Mouse (Mus musculus) stomach, postnatal 0 days (tissue): ENCODE results near the gene 4931417E11Rik. TPM values are rescaled to one million over a fixed set of nuclear protein-coding genes. Genes with fewer than 3 reads are reported as not detected.

Source experiments
- ATAC-seq: fragments of 200-750 bp; cut with Nextera tagmentation; 2 replicates; pipeline ENCODE4 v1.8.0; 2017; ENCODE audit not compliant: low FRiP score, low TSS enrichment
- DNase-seq: peaks from one replicate; pipeline ENCODE4 v3.0.0-alpha.2; 2016; ENCODE audit warnings: low spot score
- H3K27ac ChIP-seq: fragments of 300-500 bp; sonication (generic); replicated peaks from 2 replicates; pipeline ENCODE4 v1.5.1; 2014; ENCODE audit warnings: mild to moderate bottlenecking, control low read depth
- H3K27me3 ChIP-seq: fragments of 300-500 bp; sonication (generic); 2 replicates; pipeline ENCODE4 v1.6.1; 2014; ENCODE audit warnings: low read length; ENCODE audit not compliant: control insufficient read depth, insufficient read depth
- H3K36me3 ChIP-seq: fragments of 300-500 bp; sonication (generic); 2 replicates; pipeline ENCODE4 v1.6.1; 2014; ENCODE audit warnings: low read length, mixed read lengths; ENCODE audit not compliant: control insufficient read depth, insufficient read depth
- H3K4me1 ChIP-seq: fragments of 300-500 bp; sonication (generic); replicated peaks from 2 replicates; pipeline ENCODE4 v1.6.1; 2014; ENCODE audit warnings: antibody characterized with exemption; ENCODE audit not compliant: control insufficient read depth, insufficient read depth
- H3K4me2 ChIP-seq: fragments of 300-500 bp; sonication (generic); replicated peaks from 2 replicates; pipeline ENCODE4 v1.6.1; 2014; ENCODE audit warnings: low read depth, mild to moderate bottlenecking, control low read depth, moderate library complexity
- H3K4me3 ChIP-seq: fragments of 300-500 bp; sonication (generic); 2 replicates; pipeline ENCODE4 v1.5.1; 2014; ENCODE audit warnings: low read depth, low read length, control low read depth
- H3K9ac ChIP-seq: fragments of 300-500 bp; sonication (generic); 2 replicates; pipeline ENCODE4 v1.6.1; 2014; ENCODE audit warnings: mild to moderate bottlenecking, low read length, control low read depth, mixed read lengths
- H3K9me3 ChIP-seq: fragments of 300-500 bp; sonication (generic); 2 replicates; pipeline ENCODE4 v1.6.1; 2016; ENCODE audit warnings: low read length; ENCODE audit not compliant: control insufficient read depth
- CTCF ChIP-seq: IDR thresholded peaks from 2 replicates; pipeline ENCODE4 v1.5.1; 2016; ENCODE audit warnings: antibody characterized with exemption, low read depth, mild to moderate bottlenecking, moderate library complexity
- EP300 ChIP-seq: optimal IDR thresholded peaks from 2 replicates; pipeline ENCODE3; 2016; ENCODE audit warnings: antibody characterized with exemption
- WGBS: fragments of 180-500 bp; shearing (Covaris S2); extraction: QIAGEN DNeasy Blood & Tissue Kit; methylation state at CpG from one replicate; pipeline ENCODE4 v1.1.7; 2014; 5-methylcytosine and 5-hydroxymethylcytosine counted together
- polyA plus RNA-seq: library from polyadenylated mRNA; unstranded; fragments of >200 nt; fragmentation: Nextera tagmentation; extraction: Ambion mirVana; gene quantifications from 2 replicates; pipeline ENCODE4 v1.2.1, GENCODE M21; 2015

The 4931417E11Rik gene
- 0.11 TPM in 1 of 2 replicates, not detected in the other for polyA plus RNA-seq

GRCm38 (mm10) chr6:73469567-73469966, at the start of gene 4931417E11Rik:
Gene 4931417E11Rik, minus strand, starts transcription at chr6:73469667.
- TF ChIP-seq EP300 (no peak), CTCF (no peak)
- WGBS: 90% methylated on average over 8 of the region's 8 CpGs
- Histone ChIP-seq H3K27me3 (no peaks in the 10 kb centered on the region), H3K9me3 (no peaks in the 10 kb centered on the region), H3K9ac (no peak within 1 kb of the TSS), H3K4me3 (no peak within 1 kb of the TSS), H3K36me3 (no peaks in the 10 kb centered on the region), H3K4me1 (no peaks in the 10 kb centered on the region), H3K4me2 (no peak within 1 kb of the TSS), H3K27ac (no peak within 1 kb of the TSS)
- ATAC-seq (no peak), DNase-seq (no peak)

GRCm38 (mm10) chr6:73517818-73518396, 48.4 kb upstream of the 4931417E11Rik start:
- Histone ChIP-seq H3K9ac (no peak overlapping the region), H3K27ac (no peak overlapping the region), H3K4me1 (no peaks in the 10 kb centered on the region), H3K4me3 (no peak overlapping the region), H3K27me3 (no peaks in the 10 kb centered on the region), H3K9me3 (no peaks in the 10 kb centered on the region), H3K4me2 (no peak overlapping the region), H3K36me3 (no peaks in the 10 kb centered on the region)
- DNase-seq: peak; percentile 50
- no peak for TF ChIP-seq EP300
- peak; percentile 85 for TF ChIP-seq CTCF
- 27% methylated on average over 14 of the region's 14 CpGs for WGBS
- no peak for ATAC-seq

GRCm38 (mm10) chr6:73512907-73513306, 43.4 kb upstream of the 4931417E11Rik start:
- no peaks in the 10 kb centered on the region for H3K27me3 ChIP-seq
- H3K36me3 ChIP-seq: no peaks in the 10 kb centered on the region
- no peaks in the 10 kb centered on the region for H3K4me1 ChIP-seq
- TF ChIP-seq EP300 (no peak), CTCF (peak; percentile 50)
- 16% methylated on average over 1 of the region's 1 CpGs for WGBS
- H3K27ac ChIP-seq: no peak overlapping the region
- no peak overlapping the region for H3K4me3 ChIP-seq
- ATAC-seq: no peak
- DNase-seq: no peak
- H3K4me2 ChIP-seq: no peak overlapping the region
- H3K9me3 ChIP-seq: no peaks in the 10 kb centered on the region
- H3K9ac ChIP-seq: no peak overlapping the region

GRCm38 (mm10) chr6:73499631-73500030, 30.2 kb upstream of the 4931417E11Rik start:
- H3K27ac ChIP-seq: no peak overlapping the region
- no peaks in the 10 kb centered on the region for H3K27me3 ChIP-seq
- H3K4me2 ChIP-seq: no peak overlapping the region
- H3K9ac ChIP-seq: no peak overlapping the region
- no peaks in the 10 kb centered on the region for H3K9me3 ChIP-seq
- TF ChIP-seq CTCF (no peak), EP300 (no peak)
- 85% methylated on average over 7 of the region's 7 CpGs for WGBS
- H3K4me3 ChIP-seq: no peak overlapping the region
- no peak for ATAC-seq
- no peaks in the 10 kb centered on the region for H3K4me1 ChIP-seq
- DNase-seq: no peak
- H3K36me3 ChIP-seq: no peaks in the 10 kb centered on the region

- Histone ChIP-seq H3K4me2 (no peak overlapping the region), H3K9me3 (no peaks in the 10 kb centered on the region), H3K9ac (no peak overlapping the region), H3K27ac (no peak overlapping the region), H3K36me3 (no peaks in the 10 kb centered on the region), H3K4me3 (no peak overlapping the region), H3K4me1 (no peaks in the 10 kb centered on the region), H3K27me3 (no peaks in the 10 kb centered on the region)
- DNase-seq (no peak), ATAC-seq (no peak)
- 39% methylated on average over 2 of the region's 2 CpGs for WGBS
- TF ChIP-seq EP300 (no peak), CTCF (no peak)
Measured at GRCm38 (mm10) chr6:73497321-73497720, 27.9 kb upstream of the 4931417E11Rik start.

GRCm38 (mm10) chr6:73490524-73490923, 21.1 kb upstream of the 4931417E11Rik start:
- Histone ChIP-seq H3K9ac (no peak overlapping the region), H3K36me3 (no peaks in the 10 kb centered on the region), H3K9me3 (no peaks in the 10 kb centered on the region), H3K27ac (no peak overlapping the region), H3K4me2 (no peak overlapping the region), H3K4me1 (no peaks in the 10 kb centered on the region), H3K27me3 (no peaks in the 10 kb centered on the region), H3K4me3 (no peak overlapping the region)
- DNase-seq (no peak), ATAC-seq (no peak)
- WGBS: 88% methylated on average over 1 of the region's 1 CpGs
- no peak for TF ChIP-seq EP300
- no peak for TF ChIP-seq CTCF
